Mouse (Mus musculus): ENCODE measurements around the gene Tmem38b. TPM values are rescaled to one million over a fixed set of nuclear protein-coding genes. Genes with fewer than 3 reads are reported as not detected.

Tmem38b gene
- polyA plus RNA-seq, 1 experiment from 2014 or later, result 6.9 TPM

- Histone ChIP-seq H3K27me3 (replicated peaks; ENCODE audit: control insufficient read depth, insufficient read depth, low read length) (no peaks in the 10 kb centered on the region), H3K4me2 (ENCODE audit: low read length) (no peak overlapping the region)
- peak; percentile 86; the same call in 1 of the 2 replicates for ATAC-seq
Observed at GRCm38 (mm10) chr4:53844835-53845619, 19.2 kb downstream of the Tmem38b start.

GRCm38 (mm10) chr4:53845656-53846055, 19.8 kb downstream of the Tmem38b start:
- no peak overlapping the region for H3K9ac ChIP-seq (ENCODE audit: low read depth, low read length)
- ATAC-seq, result no peak

More at GRCm38 (mm10) chr4:53844835-53845619, 19.2 kb downstream of the Tmem38b start:
- no peak overlapping the region for H3K27ac ChIP-seq (ENCODE audit: low read depth, low read length)
- no peak overlapping the region for H3K9ac ChIP-seq (ENCODE audit: low read depth, low read length)
- no peaks in the 10 kb centered on the region for H3K36me3 ChIP-seq (ENCODE audit: control insufficient read depth, insufficient read depth, low read length)
- H3K4me3 ChIP-seq (ENCODE audit: low read length), result no peak overlapping the region
- no peaks in the 10 kb centered on the region for H3K4me1 ChIP-seq (ENCODE audit: control insufficient read depth, insufficient read depth, low read depth, low read length)
- no peaks in the 10 kb centered on the region for H3K9me3 ChIP-seq (ENCODE audit: control insufficient read depth, low read length)
- 52% methylated on average over 6 of the region's 6 CpGs for WGBS

GRCm38 (mm10) chr4:53846326-53846725, 20.5 kb downstream of the Tmem38b start:
- Histone ChIP-seq H3K27ac (ENCODE audit: low read depth, low read length) (no peak overlapping the region), H3K9me3 (ENCODE audit: control insufficient read depth, low read length) (no peaks in the 10 kb centered on the region), H3K9ac (ENCODE audit: low read depth, low read length) (no peak overlapping the region), H3K4me1 (ENCODE audit: control insufficient read depth, insufficient read depth, low read depth, low read length) (no peaks in the 10 kb centered on the region), H3K36me3 (ENCODE audit: control insufficient read depth, insufficient read depth, low read length) (no peaks in the 10 kb centered on the region), H3K4me3 (ENCODE audit: low read length) (no peak overlapping the region), H3K27me3 (replicated peaks; ENCODE audit: control insufficient read depth, insufficient read depth, low read length) (no peaks in the 10 kb centered on the region), H3K4me2 (ENCODE audit: low read length) (no peak overlapping the region)
- 69% methylated on average over 2 of the region's 2 CpGs for WGBS
- ATAC-seq, result no peak

More at GRCm38 (mm10) chr4:53845656-53846055, 19.8 kb downstream of the Tmem38b start:
- 96% methylated on average over 1 of the region's 1 CpGs for WGBS
- no peak overlapping the region for H3K27ac ChIP-seq (ENCODE audit: low read depth, low read length)
- no peaks in the 10 kb centered on the region for H3K4me1 ChIP-seq (ENCODE audit: control insufficient read depth, insufficient read depth, low read depth, low read length)
- H3K9me3 ChIP-seq (ENCODE audit: control insufficient read depth, low read length), result no peaks in the 10 kb centered on the region
- H3K4me2 ChIP-seq (ENCODE audit: low read length), result no peak overlapping the region
- H3K36me3 ChIP-seq (ENCODE audit: control insufficient read depth, insufficient read depth, low read length), result no peaks in the 10 kb centered on the region
- H3K27me3 ChIP-seq (replicated peaks; ENCODE audit: control insufficient read depth, insufficient read depth, low read length), result no peaks in the 10 kb centered on the region
- H3K4me3 ChIP-seq (ENCODE audit: low read length), result no peak overlapping the region

GRCm38 (mm10) chr4:53847541-53847940, 21.7 kb downstream of the Tmem38b start:
- no peak for ATAC-seq
- no peak overlapping the region for H3K4me3 ChIP-seq (ENCODE audit: low read length)
- WGBS, result 93% methylated on average over 4 of the region's 4 CpGs
- H3K4me1 ChIP-seq (ENCODE audit: control insufficient read depth, insufficient read depth, low read depth, low read length), result no peaks in the 10 kb centered on the region
- no peak overlapping the region for H3K9ac ChIP-seq (ENCODE audit: low read depth, low read length)
- H3K27ac ChIP-seq (ENCODE audit: low read depth, low read length), result no peak overlapping the region
- no peaks in the 10 kb centered on the region for H3K9me3 ChIP-seq (ENCODE audit: control insufficient read depth, low read length)
- no peaks in the 10 kb centered on the region for H3K36me3 ChIP-seq (ENCODE audit: control insufficient read depth, insufficient read depth, low read length)
- no peaks in the 10 kb centered on the region for H3K27me3 ChIP-seq (replicated peaks; ENCODE audit: control insufficient read depth, insufficient read depth, low read length)
- no peak overlapping the region for H3K4me2 ChIP-seq (ENCODE audit: low read length)

GRCm38 (mm10) chr4:53848308-53848707, 22.5 kb downstream of the Tmem38b start:
- H3K9ac ChIP-seq (ENCODE audit: low read depth, low read length), result no peak overlapping the region
- 91% methylated on average over 3 of the region's 3 CpGs for whole genome bisulfite sequencing
- H3K27me3 ChIP-seq (replicated peaks; ENCODE audit: control insufficient read depth, insufficient read depth, low read length), result no peaks in the 10 kb centered on the region
- H3K4me1 ChIP-seq (ENCODE audit: control insufficient read depth, insufficient read depth, low read depth, low read length), result no peaks in the 10 kb centered on the region
- ATAC-seq, result no peak
- no peaks in the 10 kb centered on the region for H3K36me3 ChIP-seq (ENCODE audit: control insufficient read depth, insufficient read depth, low read length)
- H3K4me2 ChIP-seq (ENCODE audit: low read length), result no peak overlapping the region
- H3K4me3 ChIP-seq (ENCODE audit: low read length), result no peak overlapping the region
- no peak overlapping the region for H3K27ac ChIP-seq (ENCODE audit: low read depth, low read length)
- no peaks in the 10 kb centered on the region for H3K9me3 ChIP-seq (ENCODE audit: control insufficient read depth, low read length)

- H3K4me3 ChIP-seq (ENCODE audit: low read length), result no peak overlapping the region
- no peaks in the 10 kb centered on the region for H3K36me3 ChIP-seq (ENCODE audit: control insufficient read depth, insufficient read depth, low read length)
- WGBS, result 89% methylated on average over 8 of the region's 8 CpGs
- H3K4me1 ChIP-seq (ENCODE audit: control insufficient read depth, insufficient read depth, low read depth, low read length), result no peaks in the 10 kb centered on the region
- ATAC-seq, result no peak
- H3K27ac ChIP-seq (ENCODE audit: low read depth, low read length), result no peak overlapping the region
- no peaks in the 10 kb centered on the region for H3K9me3 ChIP-seq (ENCODE audit: control insufficient read depth, low read length)
- H3K4me2 ChIP-seq (ENCODE audit: low read length), result no peak overlapping the region
- no peaks in the 10 kb centered on the region for H3K27me3 ChIP-seq (replicated peaks; ENCODE audit: control insufficient read depth, insufficient read depth, low read length)
- H3K9ac ChIP-seq (ENCODE audit: low read depth, low read length), result no peak overlapping the region
Observed at GRCm38 (mm10) chr4:53848816-53849215, 23.0 kb downstream of the Tmem38b start.

GRCm38 (mm10) chr4:53849804-53850203, 24.0 kb downstream of the Tmem38b start:
- no peak overlapping the region for H3K9ac ChIP-seq (ENCODE audit: low read depth, low read length)
- H3K4me1 ChIP-seq (ENCODE audit: control insufficient read depth, insufficient read depth, low read depth, low read length), result no peaks in the 10 kb centered on the region
- no peak for ATAC-seq
- no peak overlapping the region for H3K27ac ChIP-seq (ENCODE audit: low read depth, low read length)
- H3K27me3 ChIP-seq (replicated peaks; ENCODE audit: control insufficient read depth, insufficient read depth, low read length), result no peaks in the 10 kb centered on the region
- WGBS, result 40% methylated on average over 1 of the region's 1 CpGs
- H3K9me3 ChIP-seq (ENCODE audit: control insufficient read depth, low read length), result no peaks in the 10 kb centered on the region
- no peak overlapping the region for H3K4me3 ChIP-seq (ENCODE audit: low read length)
- H3K36me3 ChIP-seq (ENCODE audit: control insufficient read depth, insufficient read depth, low read length), result no peaks in the 10 kb centered on the region
- no peak overlapping the region for H3K4me2 ChIP-seq (ENCODE audit: low read length)

GRCm38 (mm10) chr4:53853333-53853732, 27.5 kb downstream of the Tmem38b start:
- no peaks in the 10 kb centered on the region for H3K9me3 ChIP-seq (ENCODE audit: control insufficient read depth, low read length)
- WGBS, result 62% methylated on average over 1 of the region's 1 CpGs
- no peak overlapping the region for H3K4me2 ChIP-seq (ENCODE audit: low read length)
- no peak for ATAC-seq
- H3K4me1 ChIP-seq (ENCODE audit: control insufficient read depth, insufficient read depth, low read depth, low read length), result no peaks in the 10 kb centered on the region
- no peaks in the 10 kb centered on the region for H3K36me3 ChIP-seq (ENCODE audit: control insufficient read depth, insufficient read depth, low read length)
- no peak overlapping the region for H3K27ac ChIP-seq (ENCODE audit: low read depth, low read length)
- H3K9ac ChIP-seq (ENCODE audit: low read depth, low read length), result no peak overlapping the region
- H3K27me3 ChIP-seq (replicated peaks; ENCODE audit: control insufficient read depth, insufficient read depth, low read length), result no peaks in the 10 kb centered on the region
- no peak overlapping the region for H3K4me3 ChIP-seq (ENCODE audit: low read length)

GRCm38 (mm10) chr4:53859944-53860343, 34.1 kb downstream of the Tmem38b start:
- Histone ChIP-seq H3K4me3 (ENCODE audit: low read length) (peak overlapping the region; percentile 6; the same call in 1 of the 2 replicates), H3K27me3 (replicated peaks; ENCODE audit: control insufficient read depth, insufficient read depth, low read length) (no peaks in the 10 kb centered on the region), H3K4me1 (ENCODE audit: control insufficient read depth, insufficient read depth, low read depth, low read length) (no peaks in the 10 kb centered on the region), H3K4me2 (ENCODE audit: low read length) (peak overlapping the region; percentile 37), H3K9me3 (ENCODE audit: control insufficient read depth, low read length) (0 out of 2 replicates have a peak, but pooled peaks cover 3% of the 10 kb centered on the region), H3K36me3 (ENCODE audit: control insufficient read depth, insufficient read depth, low read length) (no peaks in the 10 kb centered on the region), H3K9ac (ENCODE audit: low read depth, low read length) (no peak overlapping the region), H3K27ac (ENCODE audit: low read depth, low read length) (no peak overlapping the region)
- 27% methylated on average over 18 of the region's 18 CpGs for WGBS
- no peak for ATAC-seq
